Mouse (Mus musculus): ENCODE measurements around the gene Cnnm3. TPM values are rescaled to one million over a fixed set of nuclear protein-coding genes. Genes with fewer than 3 reads are reported as not detected.

Cnnm3 gene
- polyA plus RNA-seq, 1 experiment = 13.0 TPM

DNA sequence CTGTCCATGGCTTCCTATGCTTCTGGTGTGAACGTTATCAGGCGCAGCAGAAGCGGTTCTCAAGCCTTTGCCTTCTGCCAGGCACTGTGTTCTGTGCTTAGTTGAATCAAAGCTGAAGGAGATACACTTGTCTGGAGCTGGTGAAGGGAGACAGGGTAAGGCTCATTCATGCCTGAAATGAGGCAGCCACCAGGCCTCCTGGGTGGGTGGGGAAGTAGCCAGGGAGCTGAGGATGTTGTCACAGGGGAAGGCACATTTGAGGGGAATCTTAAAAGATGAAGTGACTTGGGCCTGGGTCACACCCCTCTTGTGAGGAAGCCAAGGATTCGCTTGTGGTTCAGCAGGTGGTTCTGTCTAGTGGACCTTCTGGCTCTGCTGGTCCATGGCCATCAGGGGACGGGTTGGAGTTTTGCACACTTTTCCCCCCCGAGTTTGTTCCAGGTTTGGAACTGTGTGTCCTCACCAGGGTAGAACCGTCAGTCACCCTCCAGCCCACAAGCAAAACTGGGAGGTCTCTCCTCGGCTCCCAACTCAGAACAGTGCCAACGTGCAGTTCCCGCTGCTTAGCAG lies 38.4 kb upstream of the Cnnm3 start:
- Histone ChIP-seq H3K27me3 (ENCODE audit: control insufficient read depth, insufficient read depth, low read length) (no peaks in the 10 kb centered on the region), H3K27ac (ENCODE audit: insufficient read depth, low read depth, low read length) (peak overlapping the region; percentile 99), H3K4me3 (ENCODE audit: low read depth, low read length) (peak overlapping the region; percentile 74), H3K36me3 (ENCODE audit: control insufficient read depth, insufficient read depth, low read length) (0 out of 2 replicates have a peak, but pooled peaks cover 3% of the 10 kb centered on the region), H3K4me1 (ENCODE audit: control insufficient read depth, insufficient read depth, insufficient read length, low read length) (peaks cover 11% of the 10 kb centered on the region)
- WGBS = 22% methylated on average over 10 of the region's 10 CpGs
- TF ChIP-seq CTCF (IDR thresholded peaks at IDR 0.05; ENCODE audit: extremely low read depth, insufficient read length, insufficient replicate concordance, low read depth, low read length) = peak; percentile 4; the same call in 1 of the 2 replicates
- TF ChIP-seq POLR2A (IDR thresholded peaks at IDR 0.05; ENCODE audit: low read depth, low read length) = no peak

DNA sequence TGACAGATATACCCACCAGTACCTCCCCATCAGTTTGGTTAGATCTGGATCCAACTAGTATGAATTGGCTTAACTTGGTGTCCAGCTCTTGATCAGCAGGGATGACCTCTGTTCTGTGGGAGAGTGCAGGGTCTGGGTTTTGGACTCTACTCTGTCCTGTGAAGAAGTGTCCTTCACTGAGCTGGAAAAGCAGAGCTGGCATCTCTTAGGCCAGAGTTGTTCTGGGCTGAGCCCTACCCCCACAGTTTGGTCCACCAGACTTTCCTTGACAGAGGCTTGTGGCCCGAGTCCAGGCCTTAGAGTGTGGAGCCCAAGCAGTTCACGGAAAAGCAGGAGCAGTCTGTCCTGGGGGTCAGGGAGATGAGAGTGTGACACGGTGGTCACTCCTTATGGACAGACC lies 37.0 kb upstream of the Cnnm3 start:
- Histone ChIP-seq H3K36me3 (ENCODE audit: control insufficient read depth, insufficient read depth, low read length) (0 out of 2 replicates have a peak, but pooled peaks cover 7% of the 10 kb centered on the region), H3K27ac (ENCODE audit: insufficient read depth, low read depth, low read length) (peak overlapping the region; percentile 99), H3K4me3 (ENCODE audit: low read depth, low read length) (peak overlapping the region; percentile 74), H3K27me3 (ENCODE audit: control insufficient read depth, insufficient read depth, low read length) (no peaks in the 10 kb centered on the region), H3K4me1 (ENCODE audit: control insufficient read depth, insufficient read depth, insufficient read length, low read length) (peaks cover 19% of the 10 kb centered on the region)
- 14% methylated on average over 3 of the region's 3 CpGs for whole genome bisulfite sequencing
- TF ChIP-seq CTCF (IDR thresholded peaks at IDR 0.05; ENCODE audit: extremely low read depth, insufficient read length, insufficient replicate concordance, low read depth, low read length) (no peak), POLR2A (IDR thresholded peaks at IDR 0.05; ENCODE audit: low read depth, low read length) (peak; percentile 26; the same call in 1 of the 2 replicates)

DNA sequence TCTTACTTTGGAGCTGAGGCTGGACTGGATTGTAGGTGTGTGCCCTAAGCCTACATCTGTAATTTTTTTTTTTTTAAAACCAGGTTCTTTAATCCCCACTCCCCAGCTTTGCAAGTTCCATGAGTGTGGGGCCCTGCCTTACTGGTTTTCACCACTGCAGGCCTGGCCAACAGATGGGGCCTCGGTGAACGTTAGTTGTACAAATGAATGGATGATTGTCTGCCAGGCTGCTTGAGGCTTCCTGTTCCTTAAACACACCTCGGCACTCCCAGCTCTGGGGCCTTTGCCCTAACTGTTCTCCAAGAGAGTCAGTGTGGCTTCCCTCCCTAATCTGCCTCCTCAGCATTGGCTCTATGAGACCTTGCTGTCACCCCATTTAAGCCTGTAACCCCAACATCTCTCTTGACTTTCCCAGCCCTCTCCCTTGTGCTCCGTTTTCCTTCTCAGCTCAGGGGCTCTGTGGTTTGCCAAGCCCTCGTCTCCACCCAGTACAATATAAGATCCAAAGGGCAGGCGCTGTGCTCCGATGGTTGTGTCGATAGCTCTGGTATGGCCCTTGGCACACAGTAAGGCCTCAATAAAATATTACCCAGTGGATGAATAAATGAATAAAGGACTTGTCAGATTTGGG lies 36.1 kb upstream of the Cnnm3 start:
- Histone ChIP-seq H3K4me3 (ENCODE audit: low read depth, low read length) (peak overlapping the region; percentile 74), H3K27ac (ENCODE audit: insufficient read depth, low read depth, low read length) (peak overlapping the region; percentile 99), H3K4me1 (ENCODE audit: control insufficient read depth, insufficient read depth, insufficient read length, low read length) (peaks cover 21% of the 10 kb centered on the region), H3K36me3 (ENCODE audit: control insufficient read depth, insufficient read depth, low read length) (0 out of 2 replicates have a peak, but pooled peaks cover 9% of the 10 kb centered on the region), H3K27me3 (ENCODE audit: control insufficient read depth, insufficient read depth, low read length) (no peaks in the 10 kb centered on the region)
- WGBS = 15% methylated on average over 8 of the region's 8 CpGs
- TF ChIP-seq POLR2A (IDR thresholded peaks at IDR 0.05; ENCODE audit: low read depth, low read length) = peak; percentile 70; the same call in 1 of the 2 replicates
- no peak for TF ChIP-seq CTCF (IDR thresholded peaks at IDR 0.05; ENCODE audit: extremely low read depth, insufficient read length, insufficient replicate concordance, low read depth, low read length)

DNA sequence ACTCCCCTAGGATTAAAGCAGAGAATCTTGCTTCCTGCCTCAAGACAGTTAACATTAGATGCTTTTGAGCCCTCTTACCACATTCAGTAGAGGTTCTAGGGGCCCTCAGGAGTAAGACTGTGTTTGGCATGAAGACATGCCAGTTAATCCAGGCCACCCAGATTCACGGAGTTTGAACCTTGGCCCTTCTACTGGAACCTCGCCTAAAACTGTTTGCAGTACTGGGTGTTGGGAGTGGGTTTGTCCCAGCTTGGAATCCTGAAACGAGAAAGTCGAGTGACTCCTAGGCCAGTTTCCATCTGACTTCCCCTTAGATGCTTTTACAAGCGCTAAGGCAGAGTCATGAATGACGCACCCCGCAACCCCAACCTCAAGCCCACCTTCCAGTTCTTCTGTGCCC lies 35.2 kb upstream of the Cnnm3 start:
- H3K27ac ChIP-seq (ENCODE audit: insufficient read depth, low read depth, low read length) = peak overlapping the region; percentile 99
- TF ChIP-seq POLR2A (IDR thresholded peaks at IDR 0.05; ENCODE audit: low read depth, low read length) = no peak
- TF ChIP-seq CTCF (IDR thresholded peaks at IDR 0.05; ENCODE audit: extremely low read depth, insufficient read length, insufficient replicate concordance, low read depth, low read length) = no peak

DNA sequence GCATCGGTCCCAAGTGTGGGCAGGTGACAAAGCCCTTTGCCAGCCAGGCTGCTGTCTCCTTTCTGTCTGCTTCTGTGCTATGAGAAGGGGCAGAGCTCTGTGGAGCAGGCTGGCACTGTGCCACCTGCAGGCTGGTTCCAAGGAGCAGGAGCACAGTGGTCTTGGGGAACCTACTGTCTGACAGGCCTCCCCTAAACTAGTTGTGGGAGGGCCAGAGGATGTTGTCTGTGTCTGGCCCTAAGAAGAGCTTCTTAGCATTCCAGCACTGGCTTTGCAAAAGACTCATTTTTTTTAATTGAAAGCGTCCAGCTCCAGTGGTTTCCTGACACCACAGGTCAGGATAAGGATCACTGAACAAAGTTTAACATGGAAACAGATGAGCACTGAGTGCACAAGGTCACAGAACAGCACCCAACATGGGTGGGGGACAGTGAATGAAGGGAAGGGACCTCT lies 33.3 kb upstream of the Cnnm3 start:
- peak overlapping the region; percentile 24 for H3K4me3 ChIP-seq (ENCODE audit: low read depth, low read length)
- H3K27me3 ChIP-seq (ENCODE audit: control insufficient read depth, insufficient read depth, low read length) = no peaks in the 10 kb centered on the region
- TF ChIP-seq CTCF (IDR thresholded peaks at IDR 0.05; ENCODE audit: extremely low read depth, insufficient read length, insufficient replicate concordance, low read depth, low read length) (no peak), POLR2A (IDR thresholded peaks at IDR 0.05; ENCODE audit: low read depth, low read length) (no peak)
- peaks cover 27% of the 10 kb centered on the region for H3K4me1 ChIP-seq (ENCODE audit: control insufficient read depth, insufficient read depth, insufficient read length, low read length)
- H3K27ac ChIP-seq (ENCODE audit: insufficient read depth, low read depth, low read length) = peak overlapping the region; percentile 69
- 0 out of 2 replicates have a peak, but pooled peaks cover 10% of the 10 kb centered on the region for H3K36me3 ChIP-seq (ENCODE audit: control insufficient read depth, insufficient read depth, low read length)
- WGBS = 16% methylated on average over 2 of the region's 2 CpGs

More for the DNA sequence above, 35.2 kb upstream of the Cnnm3 start:
- peak overlapping the region; percentile 56 for H3K4me3 ChIP-seq (ENCODE audit: low read depth, low read length)
- H3K36me3 ChIP-seq (ENCODE audit: control insufficient read depth, insufficient read depth, low read length) = 0 out of 2 replicates have a peak, but pooled peaks cover 9% of the 10 kb centered on the region
- no peaks in the 10 kb centered on the region for H3K27me3 ChIP-seq (ENCODE audit: control insufficient read depth, insufficient read depth, low read length)
- WGBS = 26% methylated on average over 7 of the region's 7 CpGs
- H3K4me1 ChIP-seq (ENCODE audit: control insufficient read depth, insufficient read depth, insufficient read length, low read length) = peaks cover 21% of the 10 kb centered on the region

DNA sequence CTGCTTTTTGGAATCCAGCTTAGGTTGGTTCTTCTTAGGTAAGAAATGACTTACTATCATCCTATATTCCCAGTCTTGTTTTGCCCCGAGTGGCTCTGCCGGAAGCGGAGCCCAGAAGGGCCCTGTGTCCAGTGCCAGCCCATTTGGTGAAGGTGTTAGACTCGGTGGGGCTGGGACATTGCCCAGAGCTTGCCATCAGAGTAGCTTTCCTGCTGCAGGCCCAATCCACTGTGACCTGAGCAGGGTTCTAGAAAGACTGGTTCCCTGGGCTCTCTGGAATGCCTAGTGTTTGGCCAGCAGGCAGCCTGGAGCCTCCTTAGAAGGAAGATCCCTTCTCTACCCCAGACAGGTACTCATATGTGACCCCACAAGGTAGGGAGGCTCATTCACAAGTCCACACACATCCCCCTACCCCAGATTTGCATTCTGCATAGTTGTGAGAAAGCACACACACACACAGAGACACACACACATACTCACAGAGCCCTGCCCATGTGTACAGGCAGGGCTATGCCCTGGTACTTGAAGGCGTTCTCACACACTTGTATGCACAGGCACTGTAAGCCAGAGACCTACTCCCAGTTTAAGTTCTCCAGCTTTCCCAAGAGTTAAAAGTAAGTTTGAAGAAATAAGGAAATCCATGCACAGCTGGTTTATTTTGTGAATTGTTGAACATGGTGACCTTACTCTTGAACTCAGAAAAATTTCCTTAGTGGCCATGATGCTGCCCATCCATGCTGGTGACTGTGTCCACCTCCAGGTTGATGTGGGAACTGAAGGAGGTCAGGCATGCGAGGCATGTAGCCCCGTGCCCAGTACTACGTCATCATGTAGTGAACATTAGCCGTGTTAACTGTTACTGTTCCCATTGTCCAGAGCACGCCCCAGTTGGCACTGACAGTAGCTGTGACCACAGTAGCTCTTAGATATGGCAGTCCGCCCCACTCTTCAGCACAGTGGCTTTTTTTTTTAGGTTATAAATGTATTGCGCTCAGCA lies 31.5 kb upstream of the Cnnm3 start:
- Histone ChIP-seq H3K27me3 (ENCODE audit: control insufficient read depth, insufficient read depth, low read length) (no peaks in the 10 kb centered on the region), H3K36me3 (ENCODE audit: control insufficient read depth, insufficient read depth, low read length) (peaks cover 11% of the 10 kb centered on the region; the same call in 1 of the 2 replicates), H3K4me3 (ENCODE audit: low read depth, low read length) (no peak overlapping the region), H3K27ac (ENCODE audit: insufficient read depth, low read depth, low read length) (no peak overlapping the region), H3K4me1 (ENCODE audit: control insufficient read depth, insufficient read depth, insufficient read length, low read length) (peaks cover 37% of the 10 kb centered on the region)
- TF ChIP-seq CTCF (IDR thresholded peaks at IDR 0.05; ENCODE audit: extremely low read depth, insufficient read length, insufficient replicate concordance, low read depth, low read length) (no peak), POLR2A (IDR thresholded peaks at IDR 0.05; ENCODE audit: low read depth, low read length) (no peak)
- 83% methylated on average over 12 of the region's 12 CpGs for WGBS

Measured in small intestine, adult 2 months (tissue).